Mouse (Mus musculus) T-helper 2 cell (primary cell): ENCODE measurements around the gene Epp13.
"Not testable (repeated sequence)": the region's sequence is repeated elsewhere in the genome, so short reads cannot be mapped to it uniquely, and the experiment has no call there.

ENCODE experiments used
- in situ Hi-C: fragments of 300-600 bp; cut with MboI, MseI; formaldehyde crosslinking; loops from one replicate; pipeline ENCODE4 v1.15.1; 2025; ENCODE audit warnings: high pct_unique_total_duplicates

Gene Epp13

DNA sequence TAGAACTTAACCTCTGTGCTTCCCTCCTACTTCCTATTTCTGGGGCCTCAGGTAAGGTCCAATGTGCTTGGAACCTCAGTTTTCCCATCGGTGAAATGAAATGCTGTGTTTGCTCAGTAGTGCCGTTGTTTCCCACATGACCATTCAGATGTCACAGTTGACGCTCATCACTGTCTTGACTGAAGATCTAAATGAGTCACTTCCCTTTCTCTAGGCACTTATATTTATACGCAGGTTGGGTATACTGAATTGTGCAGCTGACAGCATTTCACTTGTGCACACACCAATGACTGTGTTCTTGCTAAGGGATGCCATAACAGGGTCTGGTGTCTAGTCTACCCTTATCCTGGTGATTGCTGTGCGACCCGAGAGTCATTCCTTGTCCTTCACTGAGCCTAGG, 32.9 kb downstream of the Epp13 start:
- in situ Hi-C loops: loop anchor here (5.0 kb wide), 1 partner anchor 1012 kb away; no protein-coding TSS in a partner anchor

DNA sequence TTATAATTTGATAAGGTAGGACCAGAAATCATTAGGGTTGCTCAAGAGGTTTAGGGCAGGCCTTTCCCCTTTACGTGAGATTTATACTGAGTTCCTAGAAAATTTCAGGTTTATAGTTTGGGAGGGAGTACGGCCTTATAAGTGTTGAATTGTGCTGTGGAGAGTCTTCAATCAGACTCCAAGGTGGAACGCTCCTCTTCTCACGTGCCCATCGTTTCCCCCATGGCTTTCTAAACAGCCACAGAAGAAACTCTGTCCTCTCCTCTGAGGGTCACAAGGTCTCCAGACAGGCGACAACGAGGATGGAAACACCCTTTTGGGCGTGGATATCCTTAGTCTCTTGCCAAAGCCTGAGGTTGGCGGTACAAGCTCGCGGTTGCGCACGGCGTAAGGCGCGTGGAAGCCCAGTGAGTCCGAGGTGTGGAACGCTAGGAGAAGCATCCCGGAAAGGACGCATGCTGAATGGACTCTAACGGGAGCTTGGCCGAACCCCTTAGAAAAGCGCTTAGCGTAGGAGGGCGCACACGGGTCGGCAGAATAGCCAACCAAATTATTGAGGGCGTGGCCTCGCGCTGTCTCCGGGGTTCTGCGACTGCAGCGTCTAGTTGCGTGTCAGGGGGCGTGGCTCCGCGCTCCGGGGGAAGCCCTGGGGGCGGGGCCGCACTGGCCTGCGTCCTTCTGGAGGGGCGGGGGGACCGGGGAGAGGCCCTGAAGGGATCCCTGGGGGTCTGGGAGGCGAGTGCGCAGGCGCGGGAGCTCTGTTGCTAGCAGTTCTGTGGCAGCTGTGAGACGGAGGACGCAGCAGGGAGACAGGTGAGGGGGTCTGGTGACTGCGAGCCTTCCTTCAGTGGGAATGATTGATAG, 33.6 kb downstream of the Epp13 start, which contains the start of gene Zfp667:
TSS of gene Zfp667 (plus strand) at position 738 of the 864 bp plus-strand sequence.
- in situ Hi-C loops: loop anchor here (5.0 kb wide), 1 partner anchor 1011 kb away; no protein-coding TSS in a partner anchor

DNA sequence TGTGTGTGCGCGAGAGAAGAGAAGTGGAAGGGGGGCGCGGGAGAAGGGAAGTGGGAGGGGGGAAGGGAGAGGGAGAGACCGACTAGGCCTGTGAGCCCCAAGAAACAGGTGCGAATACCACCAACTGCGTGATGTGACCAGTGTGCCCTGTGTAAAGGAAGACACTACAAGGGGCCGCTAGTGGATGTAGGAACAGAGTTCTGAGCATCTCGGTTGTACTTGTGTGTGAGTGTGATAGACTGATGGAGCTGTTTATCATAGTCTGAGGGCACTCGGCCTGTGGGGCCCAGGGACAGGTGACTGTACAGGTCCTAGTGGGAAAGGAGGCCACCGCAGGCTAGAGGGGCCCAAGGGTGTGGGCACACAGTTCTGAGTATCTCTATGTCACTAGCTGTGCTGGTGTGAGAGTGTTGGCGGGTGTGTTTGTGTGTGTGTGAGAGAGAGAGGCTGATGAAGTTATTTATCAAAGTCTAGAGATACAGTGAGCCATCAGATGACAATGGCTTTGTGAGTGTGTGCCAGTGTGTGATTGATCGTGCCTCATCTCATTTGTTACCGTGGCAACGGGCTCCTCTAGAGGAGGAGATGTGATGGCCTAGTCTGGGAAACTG, 34.5 kb downstream of the Epp13 start:
- in situ Hi-C loops: loop anchor here (5.0 kb wide), 1 partner anchor 1010 kb away; no protein-coding TSS in a partner anchor

DNA sequence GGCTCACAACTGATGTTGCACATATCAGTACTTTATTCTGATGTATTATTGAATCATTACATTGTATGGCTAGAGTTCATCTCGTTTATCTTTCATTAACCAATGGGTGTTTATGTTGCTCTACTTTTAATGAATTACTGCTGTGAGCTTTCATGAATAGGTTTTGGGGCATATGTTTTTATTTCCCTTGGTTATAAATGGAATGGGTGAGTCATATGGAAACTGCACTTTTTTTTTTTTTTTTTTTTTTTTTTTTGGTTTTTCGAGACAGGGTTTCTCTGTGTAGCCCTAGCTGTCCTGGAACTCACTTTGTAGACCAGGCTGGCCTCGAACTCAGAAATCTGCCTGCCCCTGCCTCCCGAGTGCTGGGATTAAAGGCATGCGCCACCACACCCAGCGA, 38.6 kb downstream of the Epp13 start:
- in situ Hi-C loops: loop anchor here (5.0 kb wide), 1 partner anchor 144 kb away; no protein-coding TSS in a partner anchor

DNA sequence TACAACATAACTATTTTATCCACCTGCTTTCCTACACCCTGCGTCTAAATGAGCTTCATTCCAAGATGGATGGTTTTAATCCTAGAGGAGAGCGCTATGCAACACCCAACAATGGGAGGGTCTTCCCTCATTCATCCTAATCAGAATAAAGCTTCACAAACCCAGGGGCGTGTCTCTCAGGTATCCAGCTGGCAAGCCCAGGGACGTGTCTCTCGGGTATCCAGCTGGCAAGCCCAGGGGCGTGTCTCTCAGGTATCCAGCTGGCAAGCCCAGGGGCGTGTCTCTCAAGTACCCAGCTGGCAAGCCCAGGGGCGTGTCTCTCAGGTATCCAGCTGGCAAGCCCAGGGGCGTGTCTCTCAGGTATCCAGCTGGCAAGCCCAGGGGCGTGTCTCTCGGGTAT, 48.3 kb downstream of the Epp13 start:
- in situ Hi-C loops: not testable (repeated sequence)

DNA sequence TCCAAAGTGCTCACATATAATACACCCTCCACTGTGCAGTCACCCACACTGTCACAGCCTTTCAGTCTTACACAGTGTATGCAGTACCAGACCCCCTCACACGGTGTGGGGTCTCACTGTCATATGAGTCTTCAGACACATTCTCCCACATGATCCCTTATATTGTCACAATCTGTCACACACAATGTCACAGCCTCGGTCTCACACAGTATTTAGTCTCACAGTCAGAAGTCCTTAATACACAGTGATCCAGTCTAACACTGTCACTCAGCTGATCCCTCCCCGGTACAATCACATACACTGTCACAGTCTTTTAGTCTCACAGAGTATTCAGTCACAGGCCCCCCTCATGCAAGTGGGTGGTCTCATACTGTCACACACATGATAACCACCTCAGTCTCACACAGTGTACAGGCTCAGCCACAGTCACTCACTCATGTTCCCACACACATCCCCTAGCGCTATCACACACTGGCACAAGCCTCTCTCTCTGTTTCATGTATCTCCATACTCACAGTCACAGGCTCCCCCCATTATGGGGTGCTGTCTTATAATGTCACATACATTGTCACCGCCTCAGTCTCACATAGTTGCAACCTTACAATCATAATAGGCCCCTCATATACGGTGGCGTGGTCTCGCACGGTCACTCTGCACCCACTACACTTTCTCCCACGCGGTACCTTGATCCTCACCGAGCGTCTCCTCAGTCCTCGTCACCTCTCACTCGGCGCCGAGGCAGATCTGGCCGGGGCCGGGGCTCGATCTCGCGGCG, 78.1 kb downstream of the Epp13 start:
- in situ Hi-C loops: loop anchor here (5.0 kb wide), 1 partner anchor 42 kb away; no protein-coding TSS in a partner anchor

DNA sequence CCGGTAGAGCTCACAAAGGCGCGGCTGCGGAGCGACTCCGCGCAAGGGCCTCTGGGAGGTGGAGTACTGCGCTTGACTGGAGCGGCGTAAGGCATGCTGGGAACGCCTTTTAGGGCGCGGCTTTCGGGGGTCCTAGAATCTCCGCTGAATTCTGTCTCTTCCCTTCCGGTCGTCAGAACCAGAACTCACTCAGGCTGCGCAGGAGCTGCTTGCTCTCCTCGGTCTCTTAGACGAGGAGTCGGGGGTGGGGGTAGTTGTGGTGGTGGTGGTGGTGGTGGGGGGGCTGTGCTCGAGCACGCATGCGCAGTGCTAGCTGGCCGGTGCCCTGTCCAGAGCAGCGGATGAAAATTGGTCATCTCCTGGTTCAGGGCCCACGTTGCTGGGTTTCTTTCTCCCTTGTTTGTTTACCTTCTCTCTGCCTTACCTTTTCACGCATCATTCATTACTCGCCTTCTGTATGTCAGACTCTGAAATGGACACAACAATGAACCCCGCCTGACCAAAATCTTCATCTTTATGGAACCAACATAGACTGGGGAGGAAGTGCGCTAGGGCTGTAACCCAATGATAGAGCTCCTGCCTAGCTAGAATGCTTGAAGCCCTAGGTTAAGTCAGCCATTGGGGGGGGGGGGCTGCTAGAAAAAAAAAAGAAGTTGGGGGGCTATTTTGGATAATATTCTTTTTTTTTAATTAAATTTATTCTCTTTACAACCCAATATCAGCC, 78.9 kb downstream of the Epp13 start, which contains the start of gene Zfp583:
TSS of gene Zfp583 (minus strand) at position 53 of the 724 bp plus-strand sequence.
- in situ Hi-C loops: loop anchor here (5.0 kb wide), 1 partner anchor 41 kb away; no protein-coding TSS in a partner anchor
